Comparison of ENCODE assay signal across 17 mouse cellular contexts in genomic region chr1:173016157-173016556, GRCm38 (mm10).
"Had no signal": no experiment of that assay in that cellular context is flagged by ENCODE, and none has a peak within 500 bp of the region (broad histone marks: within the 10 kb centered on the region; RNA-seq: fewer than 3 reads in every experiment).

No protein-coding gene starts in this region.

- ATAC-seq: liver, embryonic 12.5 days; liver, postnatal 0 days; lung, postnatal 0 days; midbrain, embryonic 13.5 days; midbrain, embryonic 15.5 days; midbrain, embryonic 16.5 days had no signal

- DNase-seq: left cerebral cortex, postnatal 4 days; liver; liver, embryonic 13.5 days; liver, postnatal 0 days; lung, adult 18-20 months; lung, adult 2 months; lung, embryonic 14.5 days; lung, postnatal 10 days; lung, postnatal 14 days; lung, postnatal 36 days; lung, postnatal 4 days; midbrain, embryonic 14.5 days had no signal
